Mouse (Mus musculus) lung, adult 2 months (tissue): ENCODE data around the gene Csgalnact2.

Source experiments
- CTCF ChIP-seq: fragments of 200-500 bp; IDR thresholded peaks from 2 replicates; pipeline ENCODE4 v1.5.1; 2011; ENCODE audit warnings: mild to moderate bottlenecking, low read length, control low read depth; ENCODE audit not compliant: insufficient read depth
- POLR2A ChIP-seq: fragments of 200-500 bp; IDR thresholded peaks from 2 replicates; pipeline ENCODE4 v1.6.1; 2011; ENCODE audit warnings: low read depth, mild to moderate bottlenecking, control low read depth, low read length, borderline replicate concordance; ENCODE audit errors: extremely low read depth

DNA sequence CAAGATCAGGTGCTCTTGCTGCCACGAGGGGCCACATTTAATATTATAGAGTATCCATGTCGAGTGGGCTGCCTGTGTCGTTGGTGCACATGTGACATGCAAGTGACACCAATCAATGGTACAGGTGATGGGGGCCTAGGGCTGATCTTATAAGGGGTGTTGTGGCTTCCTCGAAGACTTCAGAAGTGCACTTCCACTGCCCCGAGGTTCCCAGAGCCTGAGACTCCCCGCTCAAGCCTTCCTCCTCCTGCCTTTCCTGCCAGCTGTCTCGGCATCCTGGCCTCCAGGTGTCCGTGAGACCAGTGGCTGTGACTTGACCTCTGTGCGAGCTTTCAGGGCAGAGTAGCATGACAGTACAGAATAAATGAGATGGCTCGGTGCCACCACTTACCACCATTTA lies 60.2 kb downstream of the Csgalnact2 start:
- TF ChIP-seq CTCF (no peak), POLR2A (no peak)
